Mouse (Mus musculus) mature B cell (primary cell): Measurements from ENCODE around the gene Ppfibp1.

ENCODE experiments used
- in situ Hi-C: fragments of 300-500 bp; cut with MboI; formaldehyde crosslinking; loops from 2 replicates; pipeline ENCODE4 v1.14.3; 2019

Gene Ppfibp1

GRCm38 (mm10) chr6:147032303-147032925 is 144.1 kb downstream of the Ppfibp1 start, which contains the start of gene Rep15:
TSS of gene Rep15 (plus strand) at chr6:147032584.
- in situ Hi-C loops: no loop called here

GRCm38 (mm10) chr6:147042291-147043290 is 154.3 kb downstream of the Ppfibp1 start, which contains the start of gene Mrps35:
TSS of gene Mrps35 (plus strand) at chr6:147042764.
- in situ Hi-C loops: no loop called here

- in situ Hi-C loops: no loop called here
Measured at GRCm38 (mm10) chr6:147043633-147044032, 155.3 kb downstream of the Ppfibp1 start.

- in situ Hi-C loops: no loop called here
Measured at GRCm38 (mm10) chr6:147049239-147049805, 161.0 kb downstream of the Ppfibp1 start.

GRCm38 (mm10) chr6:147051666-147052065 is 163.4 kb downstream of the Ppfibp1 start:
- in situ Hi-C loops: loop anchor here (5.0 kb wide), 1 partner anchor 36 kb away; the partner anchor contains the start of gene Mansc4

GRCm38 (mm10) chr6:147052440-147052839 is 164.2 kb downstream of the Ppfibp1 start:
- in situ Hi-C loops: loop anchor here (5.0 kb wide), 1 partner anchor 35 kb away; the partner anchor contains the start of gene Mansc4

GRCm38 (mm10) chr6:147053785-147054646 is 165.7 kb downstream of the Ppfibp1 start:
- in situ Hi-C loops: loop anchor here (5.0 kb wide), 1 partner anchor 33 kb away; the partner anchor contains the start of gene Mansc4

GRCm38 (mm10) chr6:147055374-147055977 is 167.2 kb downstream of the Ppfibp1 start:
- in situ Hi-C loops: no loop called here

GRCm38 (mm10) chr6:147059326-147059725 is 171.0 kb downstream of the Ppfibp1 start:
- in situ Hi-C loops: no loop called here

- in situ Hi-C loops: no loop called here
Measured at GRCm38 (mm10) chr6:147061630-147062029, 173.3 kb downstream of the Ppfibp1 start.

GRCm38 (mm10) chr6:147062034-147062433 is 173.7 kb downstream of the Ppfibp1 start:
- in situ Hi-C loops: no loop called here

GRCm38 (mm10) chr6:147062694-147063093 is 174.4 kb downstream of the Ppfibp1 start:
- in situ Hi-C loops: no loop called here

- in situ Hi-C loops: no loop called here
Measured at GRCm38 (mm10) chr6:147064226-147064943, 176.1 kb downstream of the Ppfibp1 start.

GRCm38 (mm10) chr6:147064944-147065261 is 176.6 kb downstream of the Ppfibp1 start:
- in situ Hi-C loops: no loop called here

GRCm38 (mm10) chr6:147075808-147076387 is 187.6 kb downstream of the Ppfibp1 start:
- in situ Hi-C loops: no loop called here

- in situ Hi-C loops: no loop called here
Measured at GRCm38 (mm10) chr6:147076878-147077277, 188.6 kb downstream of the Ppfibp1 start.

GRCm38 (mm10) chr6:147079919-147080318 is 191.6 kb downstream of the Ppfibp1 start:
- in situ Hi-C loops: no loop called here
